Mouse (Mus musculus) forebrain, embryonic 11.5 days (tissue): Measurements from ENCODE around the gene Phf24. TPM values are rescaled to one million over a fixed set of nuclear protein-coding genes. Genes with fewer than 3 reads are reported as not detected.

Experiments
- ATAC-seq: fragments of 200-750 bp; cut with Nextera tagmentation; replicated peaks from 2 replicates; pipeline ENCODE4 v1.8.0; 2017; ENCODE audit warnings: moderate TSS enrichment; ENCODE audit not compliant: low FRiP score
- DNase-seq: peaks from one replicate; pipeline ENCODE4 v3.0.0-alpha.2; 2017; ENCODE audit warnings: low spot score
- H3K27ac ChIP-seq: fragments of 300-500 bp; sonication (generic); 2 replicates; pipeline ENCODE4 v1.5.1; 2014; ENCODE audit warnings: low read depth, low read length
- H3K27me3 ChIP-seq: fragments of 300-500 bp; sonication (generic); 2 replicates; pipeline ENCODE4 v1.6.1; 2014; ENCODE audit warnings: mild to moderate bottlenecking, low read length, mixed read lengths; ENCODE audit not compliant: control insufficient read depth, insufficient read depth
- H3K36me3 ChIP-seq: fragments of 300-500 bp; sonication (generic); 2 replicates; pipeline ENCODE4 v1.6.1; 2014; ENCODE audit warnings: mild to moderate bottlenecking, low read length, moderate library complexity, mixed read lengths; ENCODE audit not compliant: control insufficient read depth, insufficient read depth
- H3K4me1 ChIP-seq: fragments of 300-500 bp; sonication (generic); replicated peaks from 2 replicates; pipeline ENCODE4 v1.6.1; 2014; ENCODE audit warnings: low read length, mixed read lengths; ENCODE audit not compliant: control insufficient read depth, insufficient read depth
- H3K4me2 ChIP-seq: fragments of 300-500 bp; sonication (generic); 2 replicates; pipeline ENCODE4 v1.6.1; 2014; ENCODE audit warnings: low read depth, mild to moderate bottlenecking, low read length, moderate library complexity, mixed read lengths; ENCODE audit not compliant: severe bottlenecking
- H3K4me3 ChIP-seq: fragments of 300-500 bp; sonication (generic); 2 replicates; pipeline ENCODE4 v1.5.1; 2014; ENCODE audit warnings: low read depth, low read length
- H3K9ac ChIP-seq: fragments of 300-500 bp; sonication (generic); 2 replicates; pipeline ENCODE4 v1.6.1; 2014; ENCODE audit warnings: low read length
- H3K9me3 ChIP-seq: fragments of 300-500 bp; sonication (generic); 2 replicates; pipeline ENCODE4 v1.6.1; 2016; ENCODE audit warnings: low read length, mixed read lengths; ENCODE audit not compliant: control insufficient read depth
- WGBS: fragments of 180-500 bp; shearing (Covaris S2); extraction: QIAGEN DNeasy Blood & Tissue Kit; methylation state at CpG from one replicate; pipeline ENCODE4 v1.1.7; 2014; 5-methylcytosine and 5-hydroxymethylcytosine counted together
- polyA plus RNA-seq: library from polyadenylated mRNA; unstranded; fragments of >200 nt; fragmentation: Nextera tagmentation; extraction: Ambion mirVana; gene quantifications from 2 replicates; pipeline ENCODE4 v1.2.1, GENCODE M21; 2014

Phf24 gene
- polyA plus RNA-seq, 1 experiment from 2014 or later, result 1.3 TPM

DNA sequence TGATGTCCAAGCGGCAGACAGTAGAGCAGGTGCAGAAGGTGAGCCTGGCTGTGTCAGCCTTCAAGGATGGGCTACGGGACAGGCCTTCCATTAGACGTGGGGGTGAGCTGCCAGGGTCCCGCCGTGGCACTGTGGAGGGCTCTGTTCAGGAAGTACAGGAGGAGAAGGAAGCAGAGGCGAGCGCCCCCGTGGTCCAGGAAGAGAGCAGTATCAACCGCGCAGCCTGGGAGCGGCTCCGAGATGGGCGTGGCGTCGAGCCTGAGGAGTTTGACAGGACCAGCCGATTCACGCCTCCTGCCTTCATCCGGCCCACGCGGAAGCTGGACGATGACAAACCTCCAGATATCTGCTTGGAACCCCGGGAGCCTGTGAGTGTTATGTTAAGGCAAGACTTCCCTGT, 17.2 kb downstream of the Phf24 start:
- H3K4me1 ChIP-seq, result 0 out of 2 replicates have a peak, but pooled peaks cover 4% of the 10 kb centered on the region
- no peak overlapping the region for H3K4me3 ChIP-seq
- no peaks in the 10 kb centered on the region for H3K36me3 ChIP-seq
- no peaks in the 10 kb centered on the region for H3K27me3 ChIP-seq
- DNase-seq, result peak; percentile 79
- peak overlapping the region; percentile 27; the same call in 1 of the 2 replicates for H3K9ac ChIP-seq
- WGBS, result 9% methylated on average over 22 of the region's 22 CpGs
- peak; percentile 60; the same call in 1 of the 2 replicates for ATAC-seq
- no peak overlapping the region for H3K27ac ChIP-seq
- H3K9me3 ChIP-seq, result no peaks in the 10 kb centered on the region
- H3K4me2 ChIP-seq, result peak overlapping the region; percentile 36

DNA sequence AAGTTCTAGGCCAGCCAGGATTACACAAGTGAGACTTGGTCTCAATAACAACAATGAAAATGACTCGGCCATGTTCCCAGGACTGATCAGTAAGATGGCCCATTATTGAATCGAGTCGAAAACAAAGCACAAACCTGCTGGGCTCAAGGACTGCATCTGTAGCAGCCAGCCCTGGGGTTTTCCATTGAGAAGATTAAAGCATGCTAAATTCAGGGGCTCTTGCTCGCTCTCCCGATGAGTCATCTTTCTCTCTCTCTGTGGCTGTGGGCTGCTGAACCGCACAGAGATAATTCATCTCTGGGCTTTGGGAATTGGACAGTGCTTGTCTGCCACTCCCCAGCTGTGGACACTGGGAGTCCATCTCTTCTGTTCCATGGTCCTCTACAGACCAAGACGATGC, 24.9 kb downstream of the Phf24 start:
- DNase-seq, result no peak

DNA sequence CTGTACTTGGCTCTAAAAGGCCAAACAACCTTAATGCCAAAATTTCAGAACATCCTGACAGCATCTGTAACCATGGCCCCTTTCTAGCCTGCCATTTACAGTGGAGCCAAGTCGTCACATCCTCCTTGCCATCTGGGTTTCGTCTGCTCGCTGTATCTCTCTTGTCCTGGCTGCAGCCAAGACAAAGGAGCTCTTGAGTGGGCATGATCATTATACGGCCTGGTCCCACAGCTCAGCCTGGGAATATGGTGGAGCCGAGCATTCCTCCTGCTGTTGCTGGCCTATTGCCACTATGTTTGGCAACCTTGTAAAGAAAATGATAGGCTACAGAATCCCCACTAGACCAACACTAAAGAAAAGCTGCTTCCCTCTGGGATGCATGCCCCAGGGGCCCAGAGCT, 26.9 kb downstream of the Phf24 start:
- Histone ChIP-seq H3K27me3 (no peaks in the 10 kb centered on the region), H3K4me1 (peaks cover 9% of the 10 kb centered on the region; the same call in 1 of the 2 replicates), H3K27ac (no peak overlapping the region), H3K36me3 (no peaks in the 10 kb centered on the region), H3K9me3 (no peaks in the 10 kb centered on the region), H3K4me2 (no peak overlapping the region), H3K9ac (no peak overlapping the region), H3K4me3 (no peak overlapping the region)
- DNase-seq (no peak), ATAC-seq (no peak)
- WGBS, result 87% methylated on average over 5 of the region's 5 CpGs

More for the DNA sequence above, 24.9 kb downstream of the Phf24 start:
- Histone ChIP-seq H3K9me3 (no peaks in the 10 kb centered on the region), H3K4me3 (no peak overlapping the region), H3K4me1 (peaks cover 2% of the 10 kb centered on the region; the same call in 1 of the 2 replicates), H3K27me3 (no peaks in the 10 kb centered on the region), H3K4me2 (no peak overlapping the region), H3K9ac (no peak overlapping the region), H3K36me3 (no peaks in the 10 kb centered on the region), H3K27ac (no peak overlapping the region)
- WGBS, result 77% methylated on average over 7 of the region's 7 CpGs
- ATAC-seq, result no peak

DNA sequence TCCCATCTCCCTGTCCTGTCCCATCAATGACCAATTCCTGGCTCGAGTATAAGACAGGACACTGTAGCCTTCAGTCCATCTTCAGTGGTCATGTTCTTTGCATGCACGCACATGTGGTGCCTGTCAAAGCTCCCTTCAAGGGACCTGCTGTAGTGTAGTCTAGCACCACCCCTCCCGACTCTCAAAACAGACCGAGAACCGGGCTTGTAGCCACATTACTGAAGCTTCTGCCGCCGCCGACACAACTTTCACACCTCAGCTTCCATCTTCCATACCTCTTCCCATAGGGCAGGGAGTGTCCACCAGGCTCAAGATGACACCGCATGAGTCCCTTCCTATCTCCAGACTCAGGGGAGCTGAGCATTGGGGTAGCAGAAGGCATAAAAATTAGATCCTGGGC, 27.7 kb downstream of the Phf24 start:
- no peak for ATAC-seq
- no peak overlapping the region for H3K4me2 ChIP-seq
- WGBS, result 84% methylated on average over 9 of the region's 9 CpGs
- H3K27ac ChIP-seq, result no peak overlapping the region
- DNase-seq, result no peak
- peaks cover 9% of the 10 kb centered on the region; the same call in 1 of the 2 replicates for H3K4me1 ChIP-seq
- no peaks in the 10 kb centered on the region for H3K36me3 ChIP-seq
- no peak overlapping the region for H3K9ac ChIP-seq
- H3K27me3 ChIP-seq, result no peaks in the 10 kb centered on the region
- H3K4me3 ChIP-seq, result no peak overlapping the region
- H3K9me3 ChIP-seq, result no peaks in the 10 kb centered on the region

DNA sequence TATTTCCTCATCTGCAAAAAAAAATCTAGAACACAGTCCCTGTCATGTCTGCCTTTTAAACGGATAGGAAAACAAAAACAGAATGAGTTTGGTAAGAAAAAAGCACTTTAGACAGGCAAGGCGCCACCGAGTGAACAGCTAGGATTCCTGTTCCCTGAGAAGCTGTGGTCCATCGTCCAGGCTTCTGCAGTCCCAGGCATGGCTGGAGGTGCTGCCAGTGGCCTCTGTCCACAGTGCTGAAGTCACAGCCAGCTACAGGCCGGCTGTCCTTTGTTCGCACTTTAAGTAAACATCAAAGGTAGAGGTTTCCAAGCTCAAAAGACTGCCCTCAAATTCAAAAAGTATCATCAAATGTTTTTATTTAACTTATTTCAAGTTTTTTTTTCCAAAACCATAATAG, 28.6 kb downstream of the Phf24 start:
- ATAC-seq, result no peak
- peak; percentile 54 for DNase-seq
- no peaks in the 10 kb centered on the region for H3K9me3 ChIP-seq
- no peaks in the 10 kb centered on the region for H3K36me3 ChIP-seq
- H3K4me1 ChIP-seq, result peaks cover 9% of the 10 kb centered on the region; the same call in 1 of the 2 replicates
- H3K9ac ChIP-seq, result no peak overlapping the region
- no peak overlapping the region for H3K4me3 ChIP-seq
- H3K27me3 ChIP-seq, result no peaks in the 10 kb centered on the region
- H3K27ac ChIP-seq, result no peak overlapping the region
- 18% methylated on average over 6 of the region's 6 CpGs for WGBS
- no peak overlapping the region for H3K4me2 ChIP-seq

DNA sequence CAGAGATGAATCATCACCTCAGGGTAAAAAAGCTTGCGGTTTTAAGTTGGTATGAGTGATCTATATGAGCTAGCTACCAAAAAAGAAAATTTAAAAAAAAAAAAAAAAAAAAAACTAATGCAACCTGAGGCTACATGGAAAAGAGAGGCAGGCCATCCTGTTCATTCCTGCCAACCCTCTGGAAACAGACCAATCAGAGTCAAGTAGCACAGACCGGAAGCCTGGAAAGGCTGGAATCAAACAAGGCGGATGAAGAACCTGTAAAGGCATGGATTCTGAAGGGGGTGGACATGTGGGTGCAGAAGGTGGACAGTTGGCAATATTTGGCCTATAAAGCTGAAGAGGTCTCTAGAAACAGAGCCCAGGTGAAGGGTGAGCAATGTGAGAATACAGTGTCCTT, 29.0 kb downstream of the Phf24 start:
- Histone ChIP-seq H3K4me2 (no peak overlapping the region), H3K36me3 (no peaks in the 10 kb centered on the region), H3K9ac (no peak overlapping the region), H3K27ac (no peak overlapping the region), H3K9me3 (no peaks in the 10 kb centered on the region), H3K4me1 (peaks cover 10% of the 10 kb centered on the region; the same call in 1 of the 2 replicates), H3K27me3 (no peaks in the 10 kb centered on the region), H3K4me3 (no peak overlapping the region)
- WGBS, result 88% methylated on average over 3 of the region's 3 CpGs
- ATAC-seq (no peak), DNase-seq (no peak)

DNA sequence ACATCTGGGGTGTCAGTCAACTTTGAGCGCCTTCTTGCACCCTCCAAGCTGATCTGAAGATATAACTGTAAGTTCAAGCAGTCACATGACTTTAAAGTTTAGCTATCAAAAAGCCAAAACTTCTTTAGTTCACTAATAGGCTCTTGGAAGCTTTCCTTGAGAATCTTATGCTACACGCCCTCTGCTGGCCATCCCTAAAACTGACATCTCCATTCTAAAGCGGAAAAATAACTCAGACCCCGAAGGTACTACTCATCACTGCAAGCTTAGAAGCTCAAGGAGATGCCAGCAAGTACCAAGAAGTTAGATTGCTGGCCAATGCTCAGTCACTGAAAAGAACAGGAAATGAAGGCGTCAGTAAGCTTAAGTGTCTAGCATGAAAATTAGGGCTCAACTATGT, 29.5 kb downstream of the Phf24 start:
- Histone ChIP-seq H3K36me3 (no peaks in the 10 kb centered on the region), H3K9ac (no peak overlapping the region), H3K27ac (no peak overlapping the region), H3K27me3 (no peaks in the 10 kb centered on the region), H3K4me2 (no peak overlapping the region), H3K4me1 (peaks cover 14% of the 10 kb centered on the region; the same call in 1 of the 2 replicates), H3K9me3 (no peaks in the 10 kb centered on the region), H3K4me3 (no peak overlapping the region)
- DNase-seq (peak; percentile 77), ATAC-seq (no peak)
- WGBS, result 7% methylated on average over 5 of the region's 5 CpGs

DNA sequence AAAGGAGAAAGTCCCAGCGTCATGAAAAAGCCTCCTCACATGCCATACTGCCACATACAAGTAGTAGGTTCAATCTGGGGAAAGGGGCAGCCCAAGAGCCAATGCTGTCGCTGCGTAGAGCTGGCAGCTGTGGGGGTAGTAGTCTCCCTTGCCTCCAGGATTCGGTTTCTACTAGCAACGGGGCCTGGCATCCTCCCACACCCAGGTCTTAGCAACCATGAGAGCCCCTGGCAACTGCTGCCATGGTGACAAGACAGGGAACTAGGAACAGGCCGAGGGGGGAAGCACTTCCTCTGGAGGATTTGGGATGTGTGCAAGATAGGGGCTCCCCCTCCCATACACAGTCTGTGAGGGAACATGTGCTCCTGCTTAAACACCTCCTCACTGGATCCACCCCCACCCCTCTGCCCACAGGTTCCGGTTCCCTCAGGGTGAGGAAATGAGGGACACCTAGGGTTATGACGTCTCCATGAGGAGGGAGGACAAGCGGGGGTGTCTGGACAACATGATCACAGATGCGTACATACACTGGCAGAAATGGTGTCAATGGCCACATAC, 30.4 kb downstream of the Phf24 start:
- no peak; the same call in 1 of the 2 replicates for ATAC-seq
- H3K4me2 ChIP-seq, result peak overlapping the region; percentile 11; the same call in 1 of the 2 replicates
- H3K36me3 ChIP-seq, result no peaks in the 10 kb centered on the region
- no peaks in the 10 kb centered on the region for H3K9me3 ChIP-seq
- peaks cover 17% of the 10 kb centered on the region; the same call in 1 of the 2 replicates for H3K4me1 ChIP-seq
- peak overlapping the region; percentile 16 for H3K9ac ChIP-seq
- no peaks in the 10 kb centered on the region for H3K27me3 ChIP-seq
- WGBS, result 35% methylated on average over 10 of the region's 10 CpGs
- peak overlapping the region; percentile 18; the same call in 1 of the 2 replicates for H3K27ac ChIP-seq
- H3K4me3 ChIP-seq, result no peak overlapping the region
- peak; percentile 79 for DNase-seq

DNA sequence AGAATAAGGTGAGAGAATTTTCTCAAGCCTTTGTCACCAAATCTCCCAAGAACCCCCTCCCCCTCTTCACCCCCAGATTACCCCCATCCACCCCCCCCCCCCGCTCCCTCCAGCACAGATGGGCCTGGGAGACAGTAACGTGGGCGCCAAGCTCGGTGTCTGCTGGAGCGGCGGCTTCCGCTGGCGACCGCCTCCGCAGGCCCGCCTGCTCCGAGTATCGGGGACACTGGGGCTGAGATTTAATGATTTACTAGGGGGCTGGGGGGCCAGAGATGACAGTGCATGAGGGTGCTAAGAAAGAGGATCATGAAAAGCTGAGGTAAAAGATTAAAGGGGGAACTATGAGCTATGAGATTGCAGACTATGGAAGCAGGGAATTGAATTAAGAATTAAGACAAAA, 32.1 kb downstream of the Phf24 start:
- WGBS, result 53% methylated on average over 13 of the region's 13 CpGs
- Histone ChIP-seq H3K4me3 (no peak overlapping the region), H3K4me2 (no peak overlapping the region), H3K4me1 (peaks cover 33% of the 10 kb centered on the region), H3K9me3 (no peaks in the 10 kb centered on the region), H3K27ac (no peak overlapping the region), H3K27me3 (no peaks in the 10 kb centered on the region), H3K9ac (no peak overlapping the region), H3K36me3 (no peaks in the 10 kb centered on the region)
- peak; percentile 54 for DNase-seq
- no peak for ATAC-seq
